Mouse (Mus musculus): ENCODE data around the gene Gm13212. TPM values are rescaled to one million over a fixed set of nuclear protein-coding genes. Genes with fewer than 3 reads are reported as not detected.

The Gm13212 gene
- polyA plus RNA-seq (2012; rRNA removed), result 0.28 and 0.31 TPM in 2 replicates

DNA sequence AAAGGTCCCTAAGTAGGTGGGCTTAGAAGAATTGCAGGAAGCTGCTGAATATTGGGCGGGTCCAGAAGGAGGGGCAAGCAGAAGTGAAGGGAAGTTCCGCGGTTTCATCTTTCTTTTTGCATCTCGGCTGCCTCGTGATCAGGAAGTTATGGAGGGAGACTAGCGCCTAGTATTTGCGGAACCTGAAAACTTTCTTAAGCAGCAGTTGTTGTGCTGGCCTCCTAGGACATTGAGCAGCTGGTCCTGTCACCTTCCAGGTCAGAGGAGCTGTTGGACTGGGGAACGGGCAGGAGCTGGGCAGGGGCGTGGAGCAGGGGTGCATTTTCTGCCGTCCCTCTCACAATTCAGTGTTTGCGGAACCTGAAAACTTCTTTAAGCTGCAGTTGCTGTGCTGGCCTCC is at the start of gene Gm13212:
Gene Gm13212, plus strand, starts transcription at position 89 of the 400 bp plus-strand sequence.

DNA sequence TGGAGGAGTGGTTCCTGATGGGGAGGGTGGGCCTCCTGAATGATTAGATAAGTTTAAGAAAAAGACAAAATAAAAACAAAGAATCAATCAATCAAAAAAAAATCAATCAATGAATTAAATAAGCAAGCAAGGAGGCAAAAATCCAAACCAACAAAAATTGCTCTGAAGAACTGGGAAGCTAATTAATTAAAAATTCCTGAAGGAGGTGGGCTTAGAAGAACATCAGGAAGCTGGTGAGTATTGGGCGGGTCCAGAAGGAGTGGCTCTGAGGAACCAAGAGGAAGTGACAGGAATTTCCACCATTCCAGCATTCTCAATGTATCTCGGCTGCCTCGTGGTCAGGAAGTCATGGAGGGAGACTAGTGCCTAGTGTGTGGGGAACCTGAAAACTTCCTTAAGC is 85.4 kb downstream of the Gm13212 start, which contains the start of gene Zfp980:
Gene Zfp980, plus strand, starts transcription at position 301 of the 400 bp plus-strand sequence.

Other genes starting within 250 kb of the Gm13212 start
- 0.02 and 0.19 TPM in 2 replicates for gene Zfp990, start 74.4 kb upstream of the Gm13212 start, polyA plus RNA-seq (2012; rRNA removed)
- gene Zfp980, start 85.5 kb downstream of the Gm13212 start, polyA plus RNA-seq (2012; rRNA removed), result not detected in 2 replicates

Measured in central nervous system, embryonic 14 days (tissue).